ENCODE assay signal across 9 mouse cellular contexts in genomic region chr2:156780752-156781151, GRCm38 (mm10). TPM values are rescaled to one million over a fixed set of nuclear protein-coding genes. Genes with fewer than 3 reads are reported as not detected.
DNase-seq lines count a peak whose midpoint lies in the region; ATAC-seq and TF ChIP-seq lines count a peak whose summit lies in the region.
"Had no signal": no experiment of that assay in that cellular context is flagged by ENCODE, and none has a peak within 500 bp of the region (broad histone marks: within the 10 kb centered on the region; RNA-seq: fewer than 3 reads in every experiment).

No protein-coding gene starts in this region.

- H3K4me1 ChIP-seq in kidney, embryonic 16.5 days (ENCODE audit: insufficient read depth, low read length), result peaks cover 23% of the 10 kb centered on the region
- no peaks in the 10 kb centered on the region for H3K4me1 ChIP-seq in forebrain, postnatal 0 days (ENCODE audit: insufficient read depth)

- H3K36me3 ChIP-seq in kidney, embryonic 16.5 days (ENCODE audit: insufficient read depth, low read length), result no peaks in the 10 kb centered on the region
- no peaks in the 10 kb centered on the region for H3K36me3 ChIP-seq in forebrain, postnatal 0 days (ENCODE audit: insufficient read depth)
- H3K36me3 ChIP-seq: embryonic facial prominence, embryonic 15.5 days had no signal

- H3K27me3 ChIP-seq in kidney, embryonic 16.5 days (ENCODE audit: insufficient read depth, low read length), result no peaks in the 10 kb centered on the region
- no peaks in the 10 kb centered on the region for H3K27me3 ChIP-seq in forebrain, postnatal 0 days (ENCODE audit: insufficient read depth, low read length)
- H3K27me3 ChIP-seq: embryonic facial prominence, embryonic 15.5 days had no signal

- ATAC-seq in kidney, embryonic 16.5 days (ENCODE audit: low FRiP score, low TSS enrichment), result peak; percentile 39; the same call in 1 of the 2 replicates
- ATAC-seq in forebrain, postnatal 0 days, result peak; percentile 27; the same call in 1 of the 2 replicates
- no peak for ATAC-seq in monocyte, adult 5-6 weeks (replicated peaks; ENCODE audit: insufficient number of reproducible peaks, low FRiP score, low TSS enrichment, poor library complexity, severe bottlenecking)

- H3K27ac ChIP-seq in kidney, embryonic 16.5 days (ENCODE audit: low read length), result no peak overlapping the region
- no peak overlapping the region for H3K27ac ChIP-seq in forebrain, postnatal 0 days (ENCODE audit: low read depth, low read length)
- H3K27ac ChIP-seq: embryonic facial prominence, embryonic 15.5 days had no signal

- no peak overlapping the region for H3K9ac ChIP-seq in kidney, embryonic 16.5 days (replicated peaks; ENCODE audit: low read length)
- H3K9ac ChIP-seq in forebrain, postnatal 0 days, result no peak overlapping the region
- H3K9ac ChIP-seq: embryonic facial prominence, embryonic 15.5 days had no signal

- TF ChIP-seq CTCF in forebrain, postnatal 0 days (IDR thresholded peaks at IDR 0.05; ENCODE audit: low read depth), result no peak

- no peak for DNase-seq in kidney, adult 8-10 months
- DNase-seq in ZHBTc4 (ENCODE audit: low read depth, low spot score), result peak; percentile 85
- no peak for DNase-seq in forebrain, postnatal 0 days
- peak; percentile 48 for DNase-seq in lung, postnatal 10 days
- no peak for DNase-seq in spleen, postnatal 36 days (ENCODE audit: low spot score in 2 of 2)
- no peak for DNase-seq in urinary bladder, postnatal 10 days (ENCODE audit: low spot score)

- 18% methylated on average over 17 of the region's 17 CpGs for WGBS in kidney, embryonic 16.5 days
- WGBS in forebrain, postnatal 0 days, result 16% methylated on average over 17 of the region's 17 CpGs

- no peaks in the 10 kb centered on the region for H3K9me3 ChIP-seq in kidney, embryonic 16.5 days (ENCODE audit: low read length)
- no peaks in the 10 kb centered on the region for H3K9me3 ChIP-seq in forebrain, postnatal 0 days (ENCODE audit: low read length)
- H3K9me3 ChIP-seq: embryonic facial prominence, embryonic 15.5 days had no signal

- H3K4me2 ChIP-seq in kidney, embryonic 16.5 days (replicated peaks; ENCODE audit: low read depth, low read length), result peak overlapping the region; percentile 29
- no peak overlapping the region for H3K4me2 ChIP-seq in forebrain, postnatal 0 days (ENCODE audit: low read depth)
- H3K4me2 ChIP-seq: embryonic facial prominence, embryonic 15.5 days had no signal

- no peak overlapping the region for H3K4me3 ChIP-seq in kidney, embryonic 16.5 days (ENCODE audit: low read length)
- no peak overlapping the region for H3K4me3 ChIP-seq in forebrain, postnatal 0 days (ENCODE audit: low read depth, low read length)
- H3K4me3 ChIP-seq: embryonic facial prominence, embryonic 15.5 days had no signal

RNA-seq across cellular contexts. Expression of gene Myl9, which starts 5.5 kb away (rescaled TPM):
- polyA plus RNA-seq in kidney, embryonic 16.5 days (2015; fragmentation: Nextera tagmentation; extraction: Ambion mirVana), result 447 and 578 TPM in 2 replicates
- 24.4 and 34.3 TPM in 2 replicates for total RNA-seq in forebrain, postnatal 0 days (2014; rRNA removed)
- 34.6 and 39.6 TPM in 2 replicates for polyA plus RNA-seq in forebrain, postnatal 0 days (2015; fragmentation: Nextera tagmentation; extraction: Ambion mirVana)
- 5.0 to 95.3 TPM (median 6.6 TPM) in 3 replicates for total RNA-seq in monocyte, adult 5-6 weeks (2017)

RNA-seq across cellular contexts. Expression of gene Tgif2, which starts 59.1 kb away (rescaled TPM):
- polyA plus RNA-seq in kidney, embryonic 16.5 days (2015; fragmentation: Nextera tagmentation; extraction: Ambion mirVana), result 69.5 and 71.1 TPM in 2 replicates
- total RNA-seq in forebrain, postnatal 0 days (2014; rRNA removed), result 13.1 and 13.7 TPM in 2 replicates
- 8.7 and 9.3 TPM in 2 replicates for polyA plus RNA-seq in forebrain, postnatal 0 days (2015; fragmentation: Nextera tagmentation; extraction: Ambion mirVana)
- 3.2 to 5.9 TPM (median 3.5 TPM) in 3 replicates for total RNA-seq in monocyte, adult 5-6 weeks (2017)

Comparison
In these comparisons a context has a peak if more than half of its experiments do, and no peak if none do; other contexts are left out.
1. DNase-seq: peak in ZHBTc4 (single experiment) and lung, postnatal 10 days (single experiment); none in kidney, adult 8-10 months (0 of 2), forebrain, postnatal 0 days (single experiment), spleen, postnatal 36 days (0 of 2) and urinary bladder, postnatal 10 days (single experiment).